In genomic region chr7:120201231-120201744, GRCm38 (mm10) we compare ENCODE assay signal across 9 mouse cellular contexts. TPM values are rescaled to one million over a fixed set of nuclear protein-coding genes. Genes with fewer than 3 reads are reported as not detected.
DNase-seq lines count a peak whose midpoint lies in the region; ATAC-seq and TF ChIP-seq lines count a peak whose summit lies in the region.
"Had no signal": no experiment of that assay in that cellular context is flagged by ENCODE, and none has a peak within 500 bp of the region (broad histone marks: within the 10 kb centered on the region; RNA-seq: fewer than 3 reads in every experiment).

No protein-coding gene starts in this region.

- peak overlapping the region; percentile 31 for H3K4me3 ChIP-seq in forebrain, embryonic 15.5 days
- H3K4me3 ChIP-seq in lung, adult 2 months (replicated peaks; ENCODE audit: extremely low read depth, low read depth, low read length), result peak overlapping the region; percentile 22
- H3K4me3 ChIP-seq in stomach, embryonic 14.5 days (ENCODE audit: low read depth, low read length), result peak overlapping the region; percentile 6; the same call in 1 of the 2 replicates

- no peak for TF ChIP-seq CTCF in lung, adult 2 months (IDR thresholded peaks at IDR 0.05; ENCODE audit: insufficient read depth, low read length)

- peak overlapping the region; percentile 40 for H3K4me2 ChIP-seq in forebrain, embryonic 15.5 days (replicated peaks)
- H3K4me2 ChIP-seq in stomach, embryonic 14.5 days (replicated peaks; ENCODE audit: low read depth, low read length), result peak overlapping the region; percentile 39

- WGBS in forebrain, embryonic 15.5 days, result 1% methylated on average over 13 of the region's 14 CpGs
- WGBS in lung, adult 2 months, result 4% methylated on average over 14 of the region's 14 CpGs
- WGBS in stomach, embryonic 14.5 days, result 5% methylated on average over 14 of the region's 14 CpGs

- no peak overlapping the region for H3K27ac ChIP-seq in forebrain, embryonic 15.5 days (replicated peaks)
- H3K27ac ChIP-seq in stomach, embryonic 14.5 days (ENCODE audit: low read length), result no peak overlapping the region

- H3K36me3 ChIP-seq in forebrain, embryonic 15.5 days, result no peaks in the 10 kb centered on the region
- H3K36me3 ChIP-seq in stomach, embryonic 14.5 days (ENCODE audit: control insufficient read depth, insufficient read depth, low read length), result no peaks in the 10 kb centered on the region

- TF ChIP-seq POLR2A in lung, adult 2 months (IDR thresholded peaks at IDR 0.05; ENCODE audit: borderline replicate concordance, extremely low read depth, low read depth, low read length), result no peak

- peaks cover 46% of the 10 kb centered on the region for H3K27me3 ChIP-seq in forebrain, embryonic 15.5 days
- no peaks in the 10 kb centered on the region for H3K27me3 ChIP-seq in stomach, embryonic 14.5 days (ENCODE audit: control insufficient read depth, insufficient read depth, low read length)

- no peak for ATAC-seq in forebrain, embryonic 15.5 days (replicated peaks)
- ATAC-seq in stomach, embryonic 14.5 days (ENCODE audit: insufficient number of reproducible peaks, insufficient read depth, low FRiP score, low read depth), result no peak
- ATAC-seq in erythroblast, adult 5-6 weeks (replicated peaks; ENCODE audit: low FRiP score, poor library complexity, severe bottlenecking), result no peak

- H3K9ac ChIP-seq in forebrain, embryonic 15.5 days (replicated peaks), result 0 out of 2 replicates have a peak overlapping the region, but pooled peaks have one; percentile 7
- H3K9ac ChIP-seq in stomach, embryonic 14.5 days (replicated peaks; ENCODE audit: low read depth, low read length), result no peak overlapping the region

- H3K4me1 ChIP-seq in forebrain, embryonic 15.5 days, result peaks cover 6% of the 10 kb centered on the region; the same call in 1 of the 2 replicates
- H3K4me1 ChIP-seq in lung, adult 2 months (ENCODE audit: control insufficient read depth, insufficient read depth, low read length), result peaks cover 7% of the 10 kb centered on the region
- H3K4me1 ChIP-seq in stomach, embryonic 14.5 days (ENCODE audit: control insufficient read depth, insufficient read depth, low read length), result 0 out of 2 replicates have a peak, but pooled peaks cover 11% of the 10 kb centered on the region

- H3K9me3 ChIP-seq in forebrain, embryonic 15.5 days, result no peaks in the 10 kb centered on the region
- H3K9me3 ChIP-seq in stomach, embryonic 14.5 days (ENCODE audit: control insufficient read depth, low read depth, low read length), result no peaks in the 10 kb centered on the region

- DNase-seq in embryo, embryonic 11 days, result peak; percentile 16
- DNase-seq in embryo, embryonic 10 days (ENCODE audit: low spot score), result no peak
- DNase-seq in kidney, adult 18-20 months, result peak; percentile 73
- peak; percentile 28 for DNase-seq in lung, adult 2 months
- DNase-seq in left cerebral cortex, adult 18-20 months (ENCODE audit: low spot score in 2 of 2), result no peak

RNA-seq across cellular contexts. Expression of gene Crym, which starts 0.6 kb away (rescaled TPM):
- 44.5 and 44.6 TPM in 2 replicates for polyA plus RNA-seq in forebrain, embryonic 15.5 days (2015; fragmentation: Nextera tagmentation; extraction: Ambion mirVana)
- 4.7 and 5.2 TPM in 2 replicates for polyA plus RNA-seq in lung, adult 2 months (2012; rRNA removed)
- polyA plus RNA-seq in stomach, embryonic 14.5 days (2014; fragmentation: Nextera tagmentation; extraction: Ambion mirVana), result 8.9 and 9.3 TPM in 2 replicates
- 10 to 100 TPM; 59.8 to 86.8 TPM for total RNA-seq in left cerebral cortex, adult 18-20 months (2021)
- not detected in 2 replicates for total RNA-seq in erythroblast, adult 5-6 weeks (2015; ENCODE audit: low replicate concordance)
- total RNA-seq in erythroblast, adult 5-6 weeks (2017; ENCODE audit: low replicate concordance), result not detected in 2 replicates
- total RNA-seq: CH12.LX had no signal

RNA-seq across cellular contexts. Expression of gene Abca14, which starts 2.5 kb away (rescaled TPM):
- 0.03 TPM in 1 of 2 replicates, not detected in the other for polyA plus RNA-seq in forebrain, embryonic 15.5 days (2015; fragmentation: Nextera tagmentation; extraction: Ambion mirVana)
- polyA plus RNA-seq in lung, adult 2 months (2012; rRNA removed), result 0.14 TPM in 1 of 2 replicates, not detected in the other
- polyA plus RNA-seq in stomach, embryonic 14.5 days (2014; fragmentation: Nextera tagmentation; extraction: Ambion mirVana), result not detected in 2 replicates
- total RNA-seq in left cerebral cortex, adult 18-20 months (2021), result not detected
- total RNA-seq in erythroblast, adult 5-6 weeks (2015; ENCODE audit: low replicate concordance), result not detected in 2 replicates
- total RNA-seq in erythroblast, adult 5-6 weeks (2017; ENCODE audit: low replicate concordance), result not detected in 2 replicates
- total RNA-seq: CH12.LX had no signal

RNA-seq across cellular contexts. Expression of gene Anks4b, which starts 27.6 kb away (rescaled TPM):
- 0.05 TPM in 1 of 2 replicates, not detected in the other for polyA plus RNA-seq in forebrain, embryonic 15.5 days (2015; fragmentation: Nextera tagmentation; extraction: Ambion mirVana)
- not detected in 2 replicates for polyA plus RNA-seq in lung, adult 2 months (2012; rRNA removed)
- polyA plus RNA-seq in stomach, embryonic 14.5 days (2014; fragmentation: Nextera tagmentation; extraction: Ambion mirVana), result 0.63 TPM in 1 of 2 replicates, not detected in the other
- total RNA-seq in left cerebral cortex, adult 18-20 months (2021), result under 1 TPM; 0.21 to 0.40 TPM
- not detected in 2 replicates for total RNA-seq in erythroblast, adult 5-6 weeks (2015; ENCODE audit: low replicate concordance)
- total RNA-seq in erythroblast, adult 5-6 weeks (2017; ENCODE audit: low replicate concordance), result not detected in 2 replicates
- total RNA-seq: CH12.LX had no signal

RNA-seq across cellular contexts. Expression of gene Zp2, which starts 56.2 kb away (rescaled TPM):
- not detected in 2 replicates for polyA plus RNA-seq in forebrain, embryonic 15.5 days (2015; fragmentation: Nextera tagmentation; extraction: Ambion mirVana)
- polyA plus RNA-seq in lung, adult 2 months (2012; rRNA removed), result 0.05 TPM in 1 of 2 replicates, not detected in the other
- polyA plus RNA-seq in stomach, embryonic 14.5 days (2014; fragmentation: Nextera tagmentation; extraction: Ambion mirVana), result not detected in 2 replicates
- under 1 TPM in 1 of 2 experiments, not detected in 1; 0.30 TPM for total RNA-seq in left cerebral cortex, adult 18-20 months (2021)
- not detected in 2 replicates for total RNA-seq in erythroblast, adult 5-6 weeks (2015; ENCODE audit: low replicate concordance)
- total RNA-seq in erythroblast, adult 5-6 weeks (2017; ENCODE audit: low replicate concordance), result not detected in 2 replicates

Comparison
In these comparisons a context has a peak if more than half of its experiments do, and no peak if none do; other contexts are left out.
1. DNase-seq: peak in embryo, embryonic 11 days (single experiment), kidney, adult 18-20 months (single experiment) and lung, adult 2 months (single experiment); none in embryo, embryonic 10 days (single experiment) and left cerebral cortex, adult 18-20 months (0 of 2).
2. Peak in every context shown above with its lines, with median percentiles within 50 percentile points of each other: H3K4me3 ChIP-seq.